Mouse (Mus musculus): ENCODE measurements around the gene Psmg3. TPM values are rescaled to one million over a fixed set of nuclear protein-coding genes. Genes with fewer than 3 reads are reported as not detected.
A peak's percentile ranks its signal among the peaks of the same experiment; 100 is the strongest.

Gene Psmg3
- polyA plus RNA-seq, 1 experiment from 2014 or later, result 72.6 TPM

DNA sequence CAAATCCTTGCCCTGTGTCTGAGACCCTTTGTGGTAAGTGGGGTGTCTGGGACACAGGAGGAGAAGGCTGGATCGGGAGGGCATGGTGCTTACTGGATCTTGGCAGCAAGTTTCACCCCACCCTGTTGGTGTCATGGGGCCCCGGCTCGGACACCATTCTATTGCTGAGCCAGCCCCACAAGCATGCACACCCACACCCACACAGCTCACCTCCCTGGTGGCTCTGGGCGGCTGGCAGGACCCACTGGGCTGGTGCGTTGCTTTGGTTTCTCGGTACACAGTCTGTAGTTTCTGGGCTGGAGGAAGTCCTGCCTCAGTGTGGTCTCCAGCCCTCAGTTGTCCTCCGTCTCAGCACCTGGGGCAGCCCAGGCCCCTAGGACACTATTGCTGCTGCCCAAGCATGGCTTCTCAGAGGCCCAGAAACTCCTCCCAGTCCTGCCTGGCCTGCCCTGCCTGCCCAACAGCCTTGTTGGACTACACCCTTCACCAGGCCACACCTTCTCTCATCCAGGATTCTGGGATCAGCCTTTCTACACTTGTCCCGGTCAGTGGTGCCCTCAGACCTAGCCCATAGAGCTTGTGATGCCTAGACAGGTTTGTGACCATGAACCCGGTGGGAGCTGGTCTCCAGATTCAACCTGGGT is 7.0 kb downstream of the Psmg3 start, which contains the start of gene Tmem184a:
Tmem184a (minus strand) TSS at position 380 of the 644 bp plus-strand sequence.
- Histone ChIP-seq H3K27me3 (ENCODE audit: control insufficient read depth, insufficient read depth, low read length) (no peaks in the 10 kb centered on the region), H3K4me1 (ENCODE audit: control insufficient read depth, insufficient read depth, low read length) (no peaks in the 10 kb centered on the region), H3K4me3 (replicated peaks; ENCODE audit: low read depth, low read length) (no peak within 1 kb of the TSS), H3K9me3 (ENCODE audit: control insufficient read depth, low read length) (no peaks in the 10 kb centered on the region), H3K9ac (replicated peaks; ENCODE audit: low read length) (no peak within 1 kb of the TSS), H3K36me3 (ENCODE audit: control insufficient read depth, insufficient read depth, low read length) (peaks cover 36% of the 10 kb centered on the region), H3K4me2 (ENCODE audit: low read length) (no peak within 1 kb of the TSS), H3K27ac (replicated peaks; ENCODE audit: low read depth, low read length) (no peak within 1 kb of the TSS)
- DNase-seq (no peak), ATAC-seq (ENCODE audit: low FRiP score, low TSS enrichment) (no peak)
- WGBS, result 91% methylated on average over 9 of the region's 9 CpGs

DNA sequence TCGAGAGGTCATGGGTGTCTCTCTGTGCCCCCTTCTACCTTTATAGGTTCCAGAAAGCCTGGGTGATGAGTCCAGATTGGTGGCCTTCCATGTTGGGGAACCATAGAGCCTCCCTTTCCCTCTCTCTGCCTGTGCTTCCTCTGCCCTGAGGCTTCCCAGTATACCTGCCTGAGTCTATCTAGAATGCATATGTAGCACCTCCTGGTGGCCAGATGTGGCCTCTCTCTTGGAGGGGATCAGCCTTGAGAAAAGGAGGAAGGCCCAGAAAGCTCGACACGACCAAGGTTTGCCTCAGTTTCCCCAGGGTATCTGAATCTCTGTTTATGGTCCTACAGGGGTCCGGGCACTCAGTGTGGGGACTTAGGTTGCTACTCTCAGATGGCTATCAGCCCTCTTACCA is 7.9 kb downstream of the Psmg3 start:
- DNase-seq (peak; percentile 67), ATAC-seq (ENCODE audit: low FRiP score, low TSS enrichment) (no peak)
- no peak overlapping the region for H3K27ac ChIP-seq (replicated peaks; ENCODE audit: low read depth, low read length)
- no peak overlapping the region for H3K4me2 ChIP-seq (ENCODE audit: low read length)
- peaks cover 6% of the 10 kb centered on the region; the same call in 1 of the 2 replicates for H3K27me3 ChIP-seq (ENCODE audit: control insufficient read depth, insufficient read depth, low read length)
- H3K4me3 ChIP-seq (replicated peaks; ENCODE audit: low read depth, low read length), result no peak overlapping the region
- no peaks in the 10 kb centered on the region for H3K4me1 ChIP-seq (ENCODE audit: control insufficient read depth, insufficient read depth, low read length)
- H3K9ac ChIP-seq (replicated peaks; ENCODE audit: low read length), result no peak overlapping the region
- WGBS, result 40% methylated on average over 4 of the region's 4 CpGs
- H3K36me3 ChIP-seq (ENCODE audit: control insufficient read depth, insufficient read depth, low read length), result peaks cover 28% of the 10 kb centered on the region
- H3K9me3 ChIP-seq (ENCODE audit: control insufficient read depth, low read length), result no peaks in the 10 kb centered on the region

DNA sequence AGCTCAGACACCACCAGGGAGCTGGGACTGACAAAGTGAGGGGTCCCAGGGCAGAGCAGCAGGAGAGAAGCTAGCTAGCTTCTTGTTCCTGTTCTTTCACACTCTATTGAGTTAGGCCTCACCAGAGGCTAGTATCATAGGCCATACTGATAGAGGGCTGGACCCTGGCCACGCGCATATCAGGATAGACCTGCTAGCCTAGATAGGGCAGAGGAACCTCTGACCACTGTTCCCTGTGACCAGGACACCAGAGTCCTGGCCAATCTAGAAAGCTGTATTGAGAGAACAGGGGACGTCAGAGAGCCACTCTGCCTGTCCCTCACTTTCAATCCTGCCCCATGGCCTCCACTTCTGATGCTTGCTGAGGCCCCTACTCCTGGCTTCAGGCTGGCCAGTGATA is 8.6 kb downstream of the Psmg3 start:
- H3K4me1 ChIP-seq (ENCODE audit: control insufficient read depth, insufficient read depth, low read length), result no peaks in the 10 kb centered on the region
- ATAC-seq (ENCODE audit: low FRiP score, low TSS enrichment), result no peak
- no peaks in the 10 kb centered on the region for H3K9me3 ChIP-seq (ENCODE audit: control insufficient read depth, low read length)
- peaks cover 20% of the 10 kb centered on the region for H3K36me3 ChIP-seq (ENCODE audit: control insufficient read depth, insufficient read depth, low read length)
- DNase-seq, result no peak
- H3K27me3 ChIP-seq (ENCODE audit: control insufficient read depth, insufficient read depth, low read length), result peaks cover 6% of the 10 kb centered on the region; the same call in 1 of the 2 replicates
- H3K4me3 ChIP-seq (replicated peaks; ENCODE audit: low read depth, low read length), result no peak overlapping the region
- no peak overlapping the region for H3K9ac ChIP-seq (replicated peaks; ENCODE audit: low read length)
- H3K4me2 ChIP-seq (ENCODE audit: low read length), result no peak overlapping the region
- H3K27ac ChIP-seq (replicated peaks; ENCODE audit: low read depth, low read length), result no peak overlapping the region
- 86% methylated on average over 3 of the region's 3 CpGs for WGBS

DNA sequence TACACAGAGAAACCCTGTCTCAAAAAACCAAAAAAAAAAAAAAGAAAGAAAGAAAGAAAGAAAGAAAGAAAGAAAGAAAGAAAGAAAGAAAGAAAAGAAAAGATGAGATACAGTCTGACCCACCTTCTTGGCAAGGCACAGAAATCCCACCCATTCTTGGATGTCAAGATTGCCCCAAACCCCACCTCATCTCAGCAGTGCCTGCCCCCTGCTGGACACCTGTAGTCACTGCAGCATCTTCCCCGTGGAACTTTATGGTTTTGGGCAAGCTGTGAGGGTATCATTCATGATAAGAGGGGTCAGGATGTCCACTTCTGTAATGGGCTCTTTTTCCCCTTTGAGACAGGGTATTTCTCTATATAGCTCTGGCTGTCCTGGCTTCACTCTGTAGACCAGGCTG is 9.4 kb downstream of the Psmg3 start:
- no peak overlapping the region for H3K9ac ChIP-seq (replicated peaks; ENCODE audit: low read length)
- H3K4me1 ChIP-seq (ENCODE audit: control insufficient read depth, insufficient read depth, low read length), result no peaks in the 10 kb centered on the region
- H3K27me3 ChIP-seq (ENCODE audit: control insufficient read depth, insufficient read depth, low read length), result peaks cover 6% of the 10 kb centered on the region; the same call in 1 of the 2 replicates
- H3K36me3 ChIP-seq (ENCODE audit: control insufficient read depth, insufficient read depth, low read length), result peaks cover 13% of the 10 kb centered on the region
- H3K4me2 ChIP-seq (ENCODE audit: low read length), result no peak overlapping the region
- WGBS, result 7% methylated on average over 1 of the region's 1 CpGs
- no peak overlapping the region for H3K27ac ChIP-seq (replicated peaks; ENCODE audit: low read depth, low read length)
- DNase-seq (no peak), ATAC-seq (ENCODE audit: low FRiP score, low TSS enrichment) (no peak)
- H3K4me3 ChIP-seq (replicated peaks; ENCODE audit: low read depth, low read length), result no peak overlapping the region
- H3K9me3 ChIP-seq (ENCODE audit: control insufficient read depth, low read length), result no peaks in the 10 kb centered on the region

DNA sequence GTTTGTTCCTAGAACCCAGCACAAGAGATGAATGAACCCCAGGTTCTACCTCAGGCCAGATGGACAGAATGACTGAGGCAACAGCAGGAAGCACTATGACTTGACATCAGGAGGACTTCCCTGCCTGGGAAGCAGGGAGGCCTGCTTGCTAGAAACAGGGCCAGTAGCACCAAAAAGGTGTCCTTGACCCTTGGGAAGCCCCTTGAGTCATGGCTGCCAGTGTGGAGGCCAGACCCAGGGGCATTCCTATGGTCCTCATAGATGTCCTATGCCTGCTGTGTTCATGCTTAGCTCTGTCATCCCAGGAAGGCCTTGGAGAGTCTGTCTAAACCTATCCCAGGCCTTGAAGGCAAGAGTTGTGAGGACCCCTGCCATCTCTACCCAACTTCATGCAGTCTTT is 10.2 kb downstream of the Psmg3 start:
- no peak for ATAC-seq (ENCODE audit: low FRiP score, low TSS enrichment)
- DNase-seq, result no peak
- H3K4me2 ChIP-seq (ENCODE audit: low read length), result no peak overlapping the region
- H3K27ac ChIP-seq (replicated peaks; ENCODE audit: low read depth, low read length), result no peak overlapping the region
- H3K9me3 ChIP-seq (ENCODE audit: control insufficient read depth, low read length), result no peaks in the 10 kb centered on the region
- H3K36me3 ChIP-seq (ENCODE audit: control insufficient read depth, insufficient read depth, low read length), result peaks cover 4% of the 10 kb centered on the region; the same call in 1 of the 2 replicates
- H3K27me3 ChIP-seq (ENCODE audit: control insufficient read depth, insufficient read depth, low read length), result peaks cover 6% of the 10 kb centered on the region; the same call in 1 of the 2 replicates
- no peak overlapping the region for H3K9ac ChIP-seq (replicated peaks; ENCODE audit: low read length)
- H3K4me1 ChIP-seq (ENCODE audit: control insufficient read depth, insufficient read depth, low read length), result no peaks in the 10 kb centered on the region
- H3K4me3 ChIP-seq (replicated peaks; ENCODE audit: low read depth, low read length), result no peak overlapping the region

DNA sequence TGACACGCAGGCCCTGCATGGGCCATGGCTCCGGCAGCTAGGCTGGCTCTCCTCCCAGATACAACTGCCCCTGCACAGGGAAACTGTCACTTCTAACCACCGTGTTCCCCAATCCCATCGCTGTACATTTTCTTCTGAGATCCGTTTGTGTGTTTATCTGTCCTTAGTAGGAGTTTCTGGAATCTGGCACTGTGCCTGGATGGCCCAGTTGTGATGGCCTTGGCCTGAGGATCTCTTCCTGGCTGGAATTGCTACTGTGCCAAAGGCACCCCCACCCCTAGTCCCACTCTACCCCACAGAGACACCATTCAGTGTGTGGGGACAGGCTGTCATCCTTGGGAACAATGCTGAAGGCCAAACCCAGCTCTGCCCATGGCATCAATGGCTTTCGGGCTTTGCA is 10.7 kb downstream of the Psmg3 start:
- H3K36me3 ChIP-seq (ENCODE audit: control insufficient read depth, insufficient read depth, low read length), result no peaks in the 10 kb centered on the region
- H3K27me3 ChIP-seq (ENCODE audit: control insufficient read depth, insufficient read depth, low read length), result peaks cover 6% of the 10 kb centered on the region; the same call in 1 of the 2 replicates
- ATAC-seq (ENCODE audit: low FRiP score, low TSS enrichment), result no peak
- H3K4me3 ChIP-seq (replicated peaks; ENCODE audit: low read depth, low read length), result no peak overlapping the region
- H3K9ac ChIP-seq (replicated peaks; ENCODE audit: low read length), result no peak overlapping the region
- H3K4me1 ChIP-seq (ENCODE audit: control insufficient read depth, insufficient read depth, low read length), result no peaks in the 10 kb centered on the region
- H3K9me3 ChIP-seq (ENCODE audit: control insufficient read depth, low read length), result no peaks in the 10 kb centered on the region
- no peak for DNase-seq
- H3K27ac ChIP-seq (replicated peaks; ENCODE audit: low read depth, low read length), result no peak overlapping the region
- 77% methylated on average over 6 of the region's 6 CpGs for WGBS
- H3K4me2 ChIP-seq (ENCODE audit: low read length), result no peak overlapping the region

DNA sequence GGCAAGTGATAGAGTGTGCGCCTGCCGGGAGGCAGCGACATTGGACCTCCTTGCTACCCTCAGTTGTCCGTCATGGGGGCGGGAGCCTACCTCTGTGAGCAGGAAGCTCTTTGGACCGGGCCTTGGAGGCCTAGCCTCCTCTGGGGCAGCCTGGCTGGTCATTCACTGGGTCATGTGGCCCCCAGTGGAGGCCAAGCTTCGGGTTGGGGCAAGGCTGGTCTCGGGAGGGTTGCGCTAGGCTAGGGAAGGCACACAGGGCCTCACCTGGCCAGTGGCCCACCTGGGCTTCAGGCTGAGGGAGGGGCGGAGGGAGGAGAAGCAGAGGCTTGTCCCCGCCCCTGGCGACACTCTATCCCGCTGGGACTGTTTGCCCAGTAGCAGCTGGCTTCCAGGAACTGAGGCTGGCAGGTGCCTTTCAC is 12.7 kb downstream of the Psmg3 start:
- H3K27ac ChIP-seq (replicated peaks; ENCODE audit: low read depth, low read length), result no peak overlapping the region
- 11% methylated on average over 13 of the region's 13 CpGs for WGBS
- H3K4me2 ChIP-seq (ENCODE audit: low read length), result no peak overlapping the region
- no peak overlapping the region for H3K9ac ChIP-seq (replicated peaks; ENCODE audit: low read length)
- no peaks in the 10 kb centered on the region for H3K36me3 ChIP-seq (ENCODE audit: control insufficient read depth, insufficient read depth, low read length)
- H3K27me3 ChIP-seq (ENCODE audit: control insufficient read depth, insufficient read depth, low read length), result peaks cover 6% of the 10 kb centered on the region; the same call in 1 of the 2 replicates
- no peaks in the 10 kb centered on the region for H3K4me1 ChIP-seq (ENCODE audit: control insufficient read depth, insufficient read depth, low read length)
- no peak for DNase-seq
- no peak overlapping the region for H3K4me3 ChIP-seq (replicated peaks; ENCODE audit: low read depth, low read length)
- H3K9me3 ChIP-seq (ENCODE audit: control insufficient read depth, low read length), result no peaks in the 10 kb centered on the region
- ATAC-seq (ENCODE audit: low FRiP score, low TSS enrichment), result no peak

DNA sequence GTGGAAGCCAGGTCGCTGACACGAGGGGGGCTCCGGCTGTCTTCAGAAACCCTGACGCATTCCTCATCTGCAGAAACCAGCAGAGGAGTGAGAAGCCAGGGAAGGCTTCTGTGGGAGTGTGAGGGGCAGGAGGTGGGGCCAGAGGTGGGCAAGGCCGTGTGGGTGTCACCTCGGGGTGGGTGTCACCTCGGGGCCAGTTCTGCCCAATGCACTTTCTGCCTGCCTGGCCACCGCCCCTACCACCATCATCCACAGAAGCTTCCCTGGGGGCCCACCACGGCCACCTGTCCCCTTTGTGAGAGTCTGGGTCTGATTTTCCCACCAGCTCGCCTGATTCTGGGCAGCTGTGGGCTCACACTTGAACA is 13.6 kb downstream of the Psmg3 start:
- ATAC-seq (ENCODE audit: low FRiP score, low TSS enrichment), result no peak
- Histone ChIP-seq H3K9me3 (ENCODE audit: control insufficient read depth, low read length) (no peaks in the 10 kb centered on the region), H3K36me3 (ENCODE audit: control insufficient read depth, insufficient read depth, low read length) (no peaks in the 10 kb centered on the region), H3K4me3 (replicated peaks; ENCODE audit: low read depth, low read length) (no peak overlapping the region), H3K27me3 (ENCODE audit: control insufficient read depth, insufficient read depth, low read length) (peaks cover 6% of the 10 kb centered on the region; the same call in 1 of the 2 replicates), H3K9ac (replicated peaks; ENCODE audit: low read length) (no peak overlapping the region), H3K27ac (replicated peaks; ENCODE audit: low read depth, low read length) (no peak overlapping the region), H3K4me1 (ENCODE audit: control insufficient read depth, insufficient read depth, low read length) (no peaks in the 10 kb centered on the region), H3K4me2 (ENCODE audit: low read length) (no peak overlapping the region)
- 51% methylated on average over 10 of the region's 10 CpGs for WGBS
- DNase-seq, result no peak

DNA sequence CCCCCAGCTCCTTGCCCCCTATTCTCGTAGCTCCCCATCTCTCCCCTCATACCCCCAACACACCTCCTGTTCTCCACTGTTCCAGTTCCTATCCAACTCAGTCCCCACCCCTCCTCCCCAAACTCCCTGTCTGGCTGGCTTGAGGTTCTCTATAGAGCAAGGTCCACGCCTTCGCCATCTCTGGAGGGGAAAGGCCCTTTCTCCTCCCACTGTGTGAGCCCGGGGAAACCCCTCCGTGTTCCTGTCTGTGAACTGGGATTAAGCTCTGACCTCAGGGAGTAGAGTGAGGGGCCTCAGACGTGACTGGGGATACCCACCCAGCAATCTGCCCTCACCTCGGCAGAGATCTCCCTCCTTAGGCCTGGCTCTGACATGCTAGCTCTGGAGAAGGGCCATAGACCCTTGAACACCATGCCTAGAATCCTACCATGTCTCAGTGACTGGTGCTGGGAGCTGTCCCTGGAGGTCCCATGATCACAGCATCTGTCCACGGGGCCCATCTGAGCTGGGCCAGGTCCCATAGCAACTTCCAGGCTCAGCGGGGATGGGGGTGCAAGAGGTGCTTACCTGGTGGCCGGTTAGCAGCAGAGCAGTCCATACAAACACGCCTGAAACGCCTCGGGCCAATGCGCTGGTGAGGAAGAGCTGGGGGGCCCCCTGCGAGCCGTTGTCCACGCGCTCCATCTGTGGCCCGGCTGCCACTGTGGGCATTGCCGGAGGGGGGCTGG is 14.1 kb downstream of the Psmg3 start:
- Histone ChIP-seq H3K9ac (replicated peaks; ENCODE audit: low read length) (no peak overlapping the region), H3K9me3 (ENCODE audit: control insufficient read depth, low read length) (no peaks in the 10 kb centered on the region), H3K27ac (replicated peaks; ENCODE audit: low read depth, low read length) (no peak overlapping the region), H3K4me1 (ENCODE audit: control insufficient read depth, insufficient read depth, low read length) (no peaks in the 10 kb centered on the region), H3K36me3 (ENCODE audit: control insufficient read depth, insufficient read depth, low read length) (no peaks in the 10 kb centered on the region), H3K27me3 (ENCODE audit: control insufficient read depth, insufficient read depth, low read length) (peaks cover 6% of the 10 kb centered on the region; the same call in 1 of the 2 replicates), H3K4me2 (ENCODE audit: low read length) (no peak overlapping the region), H3K4me3 (replicated peaks; ENCODE audit: low read depth, low read length) (no peak overlapping the region)
- ATAC-seq (ENCODE audit: low FRiP score, low TSS enrichment) (no peak), DNase-seq (no peak)
- 66% methylated on average over 20 of the region's 20 CpGs for WGBS

All from midbrain, embryonic 14.5 days (tissue).